Mouse (Mus musculus) olfactory bulb, adult 2 months (tissue): ENCODE measurements around the gene Pklr. TPM values are rescaled to one million over a fixed set of nuclear protein-coding genes. Genes with fewer than 3 reads are reported as not detected.

Experiments
- H3K27ac ChIP-seq: fragments of 200-500 bp; 2 replicates; pipeline ENCODE4 v1.5.1; 2012; ENCODE audit warnings: low read depth, low read length; ENCODE audit not compliant: insufficient read depth
- H3K4me1 ChIP-seq: fragments of 200-500 bp; 2 replicates; pipeline ENCODE4 v1.6.1; 2012; ENCODE audit warnings: low read length; ENCODE audit not compliant: control insufficient read depth, insufficient read depth
- H3K4me3 ChIP-seq: fragments of 200-500 bp; 2 replicates; pipeline ENCODE4 v1.5.1; 2012; ENCODE audit warnings: mild to moderate bottlenecking, low read depth, low read length, moderate library complexity; ENCODE audit not compliant: insufficient read depth
- CTCF ChIP-seq: fragments of 200-500 bp; IDR thresholded peaks from 2 replicates; pipeline ENCODE4 v1.5.1; 2012; ENCODE audit warnings: low read depth, mild to moderate bottlenecking, low read length, moderate library complexity; ENCODE audit not compliant: insufficient read depth
- POLR2A ChIP-seq: fragments of 200-500 bp; IDR thresholded peaks from 2 replicates; pipeline ENCODE4 v1.6.1; 2012; ENCODE audit warnings: mild to moderate bottlenecking, low read depth, low read length, moderate library complexity; ENCODE audit not compliant: insufficient read depth
- WGBS: fragments of 180-500 bp; shearing (Covaris S2); methylation state at CpG from one replicate; pipeline ENCODE4 v1.1.7; 2018; 5-methylcytosine and 5-hydroxymethylcytosine counted together
- polyA plus RNA-seq: library from polyadenylated mRNA; stranded (reverse); fragments of >200 nt; gene quantifications from 2 replicates; pipeline ENCODE4 v1.2.4, GENCODE M21; 2012; ENCODE audit warnings: low replicate concordance; ENCODE audit not compliant: missing spikeins, insufficient read depth, insufficient read length

Pklr gene
- polyA plus RNA-seq, 1 experiment, result not detected

GRCm38 (mm10) chr3:89183959-89184315 is 48.0 kb downstream of the Pklr start:
- no peak for TF ChIP-seq POLR2A
- no peak for TF ChIP-seq CTCF
- WGBS, result 26% methylated on average over 6 of the region's 6 CpGs
- peak overlapping the region; percentile 77 for H3K4me3 ChIP-seq
- no peak overlapping the region; the same call in 1 of the 2 replicates for H3K27ac ChIP-seq
- peaks cover 31% of the 10 kb centered on the region for H3K4me1 ChIP-seq

GRCm38 (mm10) chr3:89187197-89187596 is 51.3 kb downstream of the Pklr start:
- WGBS, result 54% methylated on average over 23 of the region's 23 CpGs
- Histone ChIP-seq H3K27ac (no peak overlapping the region), H3K4me1 (peaks cover 28% of the 10 kb centered on the region), H3K4me3 (no peak overlapping the region)
- TF ChIP-seq POLR2A (no peak), CTCF (no peak)

GRCm38 (mm10) chr3:89187690-89188477 is 51.9 kb downstream of the Pklr start:
- no peak for TF ChIP-seq CTCF
- no peak for TF ChIP-seq POLR2A
- H3K4me3 ChIP-seq, result no peak overlapping the region; the same call in 1 of the 2 replicates
- H3K4me1 ChIP-seq, result peaks cover 26% of the 10 kb centered on the region
- 70% methylated on average over 18 of the region's 18 CpGs for WGBS
- H3K27ac ChIP-seq, result peak overlapping the region; percentile 44; the same call in 1 of the 2 replicates

- TF ChIP-seq CTCF, result no peak
- TF ChIP-seq POLR2A, result no peak
- no peak overlapping the region; the same call in 1 of the 2 replicates for H3K4me3 ChIP-seq
Measured at GRCm38 (mm10) chr3:89188478-89188875, 52.5 kb downstream of the Pklr start.

GRCm38 (mm10) chr3:89190436-89190835 is 54.5 kb downstream of the Pklr start:
- 89% methylated on average over 8 of the region's 8 CpGs for WGBS
- Histone ChIP-seq H3K27ac (no peak overlapping the region), H3K4me1 (peaks cover 11% of the 10 kb centered on the region), H3K4me3 (no peak overlapping the region)
- TF ChIP-seq CTCF (no peak), POLR2A (no peak)

More at GRCm38 (mm10) chr3:89188478-89188875, 52.5 kb downstream of the Pklr start:
- WGBS, result 52% methylated on average over 12 of the region's 12 CpGs
- Histone ChIP-seq H3K27ac (peak overlapping the region; percentile 44; the same call in 1 of the 2 replicates), H3K4me1 (peaks cover 26% of the 10 kb centered on the region)

- peaks cover 11% of the 10 kb centered on the region for H3K4me1 ChIP-seq
- WGBS, result 88% methylated on average over 1 of the region's 1 CpGs
- H3K27ac ChIP-seq, result no peak overlapping the region
- TF ChIP-seq CTCF (no peak), POLR2A (no peak)
- H3K4me3 ChIP-seq, result no peak overlapping the region
Measured at GRCm38 (mm10) chr3:89193351-89193750, 57.4 kb downstream of the Pklr start.

- Histone ChIP-seq H3K27ac (no peak overlapping the region), H3K4me3 (no peak overlapping the region), H3K4me1 (peaks cover 6% of the 10 kb centered on the region)
- 89% methylated on average over 2 of the region's 2 CpGs for WGBS
- TF ChIP-seq CTCF (no peak), POLR2A (no peak)
Measured at GRCm38 (mm10) chr3:89193853-89194252, 57.9 kb downstream of the Pklr start.

Other genes starting within 250 kb of the Pklr start
- 208 TPM in 1 of 2 replicates, not detected in the other for gene Msto1, start 222.1 kb upstream of the Pklr start, polyA plus RNA-seq
- 107 TPM in 1 of 2 replicates, not detected in the other for gene Ash1l, start 185.5 kb upstream of the Pklr start, polyA plus RNA-seq
- gene Dap3, start 185.0 kb upstream of the Pklr start, polyA plus RNA-seq, result not detected in 2 replicates
- not detected in 2 replicates for gene Rusc1, start 42.8 kb upstream of the Pklr start, polyA plus RNA-seq
- not detected in 2 replicates for gene Gm43738, start 35.0 kb upstream of the Pklr start, polyA plus RNA-seq
- not detected in 2 replicates for gene Fdps, start 34.2 kb upstream of the Pklr start, polyA plus RNA-seq
- not detected in 2 replicates for gene Hcn3, start 24.1 kb downstream of the Pklr start, polyA plus RNA-seq
- gene Clk2, start 28.7 kb downstream of the Pklr start, polyA plus RNA-seq, result not detected in 2 replicates
- gene Scamp3, start 41.3 kb downstream of the Pklr start, polyA plus RNA-seq, result not detected in 2 replicates
- gene Fam189b, start 47.0 kb downstream of the Pklr start, polyA plus RNA-seq, result not detected in 2 replicates
- gene Gba, start 66.8 kb downstream of the Pklr start, polyA plus RNA-seq, result not detected in 2 replicates
- gene Thbs3, start 79.0 kb downstream of the Pklr start, polyA plus RNA-seq, result not detected in 2 replicates
- gene Mtx1, start 90.9 kb downstream of the Pklr start, polyA plus RNA-seq, result not detected in 2 replicates
- gene Muc1, start 92.9 kb downstream of the Pklr start, polyA plus RNA-seq, result not detected in 2 replicates
- gene Krtcap2, start 109.8 kb downstream of the Pklr start, polyA plus RNA-seq, result not detected in 2 replicates
- not detected in 2 replicates for gene Trim46, start 110.2 kb downstream of the Pklr start, polyA plus RNA-seq
- gene Dpm3, start 123.2 kb downstream of the Pklr start, polyA plus RNA-seq, result not detected in 2 replicates
- not detected in 2 replicates for gene Slc50a1, start 134.4 kb downstream of the Pklr start, polyA plus RNA-seq
- not detected in 2 replicates for gene Efna1, start 145.0 kb downstream of the Pklr start, polyA plus RNA-seq
- gene Efna3, start 186.8 kb downstream of the Pklr start, polyA plus RNA-seq, result not detected in 2 replicates
- gene Efna4, start 201.9 kb downstream of the Pklr start, polyA plus RNA-seq, result not detected in 2 replicates
- gene Adam15, start 213.9 kb downstream of the Pklr start, polyA plus RNA-seq, result not detected in 2 replicates
- not detected in 2 replicates for gene Dcst2, start 225.8 kb downstream of the Pklr start, polyA plus RNA-seq
- gene Dcst1, start 229.1 kb downstream of the Pklr start, polyA plus RNA-seq, result not detected in 2 replicates